Mouse (Mus musculus) MEL (cell line): ENCODE data around the gene Psmd3. TPM values are rescaled to one million over a fixed set of nuclear protein-coding genes. Genes with fewer than 3 reads are reported as not detected.
A peak's percentile ranks its signal among the peaks of the same experiment; 100 is the strongest.

Experiments used
- DNase-seq: peaks from one replicate; pipeline ENCODE4 v3.0.0; 2011; ENCODE audit warnings: low read depth, low spot score
- H3K27ac ChIP-seq: 2 replicates; pipeline ENCODE4 v1.5.1; 2012; ENCODE audit warnings: low read depth, mild to moderate bottlenecking, control low read depth, low read length, moderate library complexity; ENCODE audit not compliant: control insufficient read depth
- H3K27me3 ChIP-seq, 2 experiments: fragments of 150-350 bp in 1 of 2; sonication (generic) in 1 of 2; 2 replicates each; pipeline ENCODE4 v1.6.1; 2012; ENCODE audit warnings: low read length in 2 of 2, mild to moderate bottlenecking in 2 of 2, improper control_type of control experiment in 1 of 2, moderate library complexity in 1 of 2; ENCODE audit not compliant: insufficient read depth in 2 of 2, control insufficient read depth in 1 of 2
- H3K36me3 ChIP-seq, 2 experiments: 2 replicates each; pipeline ENCODE4 v1.6.1; 2012 to 2014; ENCODE audit warnings: low read length in 2 of 2, improper control_type of control experiment in 1 of 2, inconsistent platforms in 1 of 2, mild to moderate bottlenecking in 1 of 2; ENCODE audit not compliant: insufficient read depth in 2 of 2, control insufficient read depth in 1 of 2
- H3K4me1 ChIP-seq, 2 experiments: fragments of 150-350 bp in 1 of 2; sonication (generic) in 1 of 2; 2 replicates each; pipeline ENCODE4 v1.6.1; 2012; ENCODE audit warnings: low read length in 2 of 2, improper control_type of control experiment in 1 of 2, mild to moderate bottlenecking in 1 of 2; ENCODE audit not compliant: insufficient read depth in 2 of 2, control insufficient read depth in 1 of 2
- H3K4me3 ChIP-seq, 2 experiments: fragments of 150-350 bp in 1 of 2; sonication (generic) in 1 of 2; 2 replicates each; pipeline ENCODE4 v1.5.1; 2012; ENCODE audit warnings: low read depth in 2 of 2, low read length in 2 of 2, mild to moderate bottlenecking in 2 of 2, moderate library complexity in 2 of 2, control low read depth in 1 of 2, improper control_type of control experiment in 1 of 2; ENCODE audit not compliant: control insufficient read depth in 1 of 2, insufficient read depth in 1 of 2
- H3K79me2 ChIP-seq: 2 replicates; pipeline ENCODE4 v1.6.1; 2012; ENCODE audit warnings: mild to moderate bottlenecking, low read length, moderate library complexity; ENCODE audit not compliant: control insufficient read depth, poor library complexity, insufficient read depth
- H3K9ac ChIP-seq: 2 replicates; pipeline ENCODE4 v1.6.1; 2012; ENCODE audit warnings: low read depth, mild to moderate bottlenecking, control low read depth, low read length, moderate library complexity; ENCODE audit not compliant: control insufficient read depth, poor library complexity, severe bottlenecking
- H3K9me3 ChIP-seq: fragments of 150-350 bp; sonication (generic); replicated peaks from 2 replicates; pipeline ENCODE4 v1.6.1; 2012; ENCODE audit warnings: mild to moderate bottlenecking, low read length, improper control_type of control experiment, moderate library complexity; ENCODE audit not compliant: insufficient read depth
- BHLHE40 ChIP-seq: IDR thresholded peaks from 2 replicates; pipeline ENCODE4 v1.6.1; 2012; ENCODE audit warnings: low read depth, mild to moderate bottlenecking, inconsistent platforms, low read length, improper control_type of control experiment, borderline replicate concordance
- CHD1 ChIP-seq: IDR thresholded peaks from 2 replicates; pipeline ENCODE4 v1.6.1; 2012; ENCODE audit warnings: low read depth, mild to moderate bottlenecking, inconsistent platforms, low read length, improper control_type of control experiment
- CTCF ChIP-seq, 3 experiments: IDR thresholded peaks in 2 of 3; conservative IDR thresholded peaks in 1 of 3; 2 replicates each; pipeline ENCODE4 v1.5.1; 2011 to 2012; ENCODE audit warnings: low read length in 3 of 3, low read depth in 2 of 3, mild to moderate bottlenecking in 2 of 3, improper control_type of control experiment in 1 of 3, inconsistent platforms in 1 of 3, mixed read lengths in 1 of 3, moderate library complexity in 1 of 3; ENCODE audit not compliant: control insufficient read depth in 1 of 3, insufficient read depth in 1 of 3, poor library complexity in 1 of 3, severe bottlenecking in 1 of 3
- HCFC1 ChIP-seq: IDR thresholded peaks from 2 replicates; pipeline ENCODE4 v1.6.1; 2012; ENCODE audit warnings: low read depth, mild to moderate bottlenecking, inconsistent platforms, low read length, improper control_type of control experiment, moderate library complexity
- MAZ ChIP-seq: IDR thresholded peaks from 2 replicates; pipeline ENCODE4 v1.6.1; 2012; ENCODE audit warnings: low read depth, mild to moderate bottlenecking, inconsistent platforms, low read length, improper control_type of control experiment
- NELFE ChIP-seq: IDR thresholded peaks from 2 replicates; pipeline ENCODE4 v1.6.1; 2011; ENCODE audit warnings: low read depth, low read length, improper control_type of control experiment
- POLR2A ChIP-seq, 2 experiments: IDR thresholded peaks; 2 replicates each; pipeline ENCODE4 v1.6.1; 2011 to 2012; ENCODE audit warnings: low read length in 2 of 2, mild to moderate bottlenecking in 2 of 2, control low read depth in 1 of 2, improper control_type of control experiment in 1 of 2, low read depth in 1 of 2, moderate library complexity in 1 of 2; ENCODE audit not compliant: control insufficient read depth in 1 of 2, insufficient read depth in 1 of 2, poor library complexity in 1 of 2
- POLR2AphosphoS5 ChIP-seq: IDR thresholded peaks from 2 replicates; pipeline ENCODE4 v1.6.1; 2012; ENCODE audit warnings: low read depth, borderline replicate concordance, mild to moderate bottlenecking, inconsistent platforms, low read length, moderate library complexity, mixed read lengths
- RAD21 ChIP-seq: IDR thresholded peaks from 2 replicates; pipeline ENCODE4 v1.6.1; 2011; ENCODE audit warnings: mild to moderate bottlenecking, low read depth, low read length, improper control_type of control experiment
- SMC3 ChIP-seq: IDR thresholded peaks from 2 replicates; pipeline ENCODE4 v1.6.1; 2011; ENCODE audit warnings: low read depth, low read length, improper control_type of control experiment
- USF2 ChIP-seq, 2 experiments: IDR thresholded peaks; 2 replicates each; pipeline ENCODE4 v1.6.1; 2011 to 2012; ENCODE audit warnings: improper control_type of control experiment in 2 of 2, low read length in 2 of 2, borderline replicate concordance in 1 of 2, inconsistent platforms in 1 of 2, low read depth in 1 of 2, mild to moderate bottlenecking in 1 of 2; ENCODE audit not compliant: insufficient read depth in 1 of 2
- ZC3H11A ChIP-seq: IDR thresholded peaks from 2 replicates; pipeline ENCODE4 v1.6.1; 2012; ENCODE audit warnings: low read depth, mild to moderate bottlenecking, inconsistent platforms, low read length, improper control_type of control experiment
- ZKSCAN1 ChIP-seq: IDR thresholded peaks from 2 replicates; pipeline ENCODE4 v1.6.1; 2012; ENCODE audit warnings: low read depth, mild to moderate bottlenecking, inconsistent platforms, low read length, improper control_type of control experiment, moderate library complexity
- ZMIZ1 ChIP-seq: IDR thresholded peaks from 2 replicates; pipeline ENCODE4 v1.6.1; 2012; ENCODE audit warnings: low read depth, mild to moderate bottlenecking, inconsistent platforms, low read length, improper control_type of control experiment, moderate library complexity
- polyA plus RNA-seq, 2 experiments: library from polyadenylated mRNA; stranded (reverse) in 1 of 2; unstranded in 1 of 2; fragments of >175 nt in 1 of 2; fragments of >200 nt in 1 of 2; gene quantifications; 2 replicates each; pipeline versions ENCODE4 v1.2.1 to v1.2.4; 2012; ENCODE audit warnings: low replicate concordance in 2 of 2, low read depth in 1 of 2; ENCODE audit not compliant: insufficient read length in 2 of 2, insufficient read depth in 1 of 2, missing spikeins in 1 of 2
- total RNA-seq: library from RNA; depleted of rRNA; stranded (reverse); fragments of 300-350 nt; gene quantifications from 2 replicates; pipeline ENCODE4 v1.2.3, GENCODE M21; 2012

The Psmd3 gene
- total and polyA plus RNA-seq, 3 experiments = 214 to 417 (median 350) TPM

GRCm38 (mm10) chr11:98741051-98741620, 58.8 kb downstream of the Psmd3 start (continued):
- TF ChIP-seq ZC3H11A = no peak
- TF ChIP-seq BHLHE40 = peak; percentile 6; the same call in 1 of the 2 replicates
- TF ChIP-seq ZKSCAN1 = no peak
- TF ChIP-seq NELFE = no peak
- no peak for TF ChIP-seq POLR2AphosphoS5

DNA sequence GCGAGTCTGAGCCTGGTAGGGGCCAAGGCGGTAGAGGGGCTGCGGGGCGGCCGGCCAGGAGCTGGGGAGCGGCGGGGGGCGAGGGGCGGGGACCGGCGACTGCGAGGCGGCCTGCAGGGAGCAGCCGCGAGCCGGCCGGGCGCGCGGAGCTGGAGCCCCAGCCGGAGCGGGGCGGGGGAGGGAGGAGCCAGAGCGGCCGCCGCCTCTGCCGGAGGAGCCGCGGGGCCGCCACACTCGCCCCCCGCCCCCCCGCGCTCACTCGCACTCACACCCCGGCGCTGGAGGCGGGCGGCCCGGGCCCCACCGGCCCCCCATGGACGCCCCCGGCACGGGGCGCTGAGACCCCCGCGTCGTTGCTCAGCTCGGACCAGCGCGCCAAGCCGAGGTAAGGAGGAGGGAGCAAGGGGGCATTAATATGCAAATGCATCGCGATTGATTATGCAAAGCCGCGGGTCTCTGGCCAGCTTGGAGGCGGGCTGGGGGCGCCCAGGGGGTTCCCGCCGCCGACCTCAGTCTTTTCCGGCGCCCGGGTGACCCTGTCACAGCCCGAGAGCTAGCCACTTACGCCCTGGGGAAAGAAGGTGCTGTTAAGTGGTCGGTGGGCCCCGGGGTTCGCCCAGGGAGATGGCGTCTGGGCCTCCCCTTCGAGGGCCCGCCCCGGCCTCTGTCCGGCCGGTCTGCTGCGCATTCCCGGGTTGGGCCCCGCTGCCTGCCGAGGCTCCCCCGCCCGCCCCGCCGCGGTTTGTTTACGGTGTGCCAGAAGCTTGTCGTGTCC, 59.5 kb downstream of the Psmd3 start:
- DNase-seq = peak; percentile 80
- peaks cover 15 to 38% of the 10 kb centered on the region in 2 experiments for H3K4me1 ChIP-seq
- TF ChIP-seq HCFC1 (0 out of 2 replicates have a peak, but pooled peaks have one; percentile 5), RAD21 (peak; percentile 5; the same call in 1 of the 2 replicates), SMC3 (peak; percentile 35; the same call in 1 of the 2 replicates), ZC3H11A (0 out of 2 replicates have a peak, but pooled peaks have one; percentile 21), POLR2A (IDR thresholded peaks at IDR 0.05; ENCODE audit: control insufficient read depth in 1 of 2, insufficient read depth in 1 of 2, low read depth in 1 of 2, low read length in 2 of 2, poor library complexity in 1 of 2) (no peak), USF2 (IDR thresholded peaks at IDR 0.05; ENCODE audit: borderline replicate concordance in 1 of 2, insufficient read depth in 1 of 2, low read depth in 1 of 2, low read length in 2 of 2) (no peak), CTCF (IDR thresholded peaks at IDR 0.05 in 2 of 3, conservative IDR thresholded peaks at IDR 0.05 in 1 of 3; ENCODE audit: control insufficient read depth in 1 of 3, insufficient read depth in 1 of 3, low read depth in 2 of 3, low read length in 3 of 3, poor library complexity in 1 of 3, severe bottlenecking in 1 of 3) (peak in 2 of 3 experiments; percentile 27 to 75; a peak in 4 of 6 replicates), CHD1 (no peak), MAZ (peak; percentile 94), ZMIZ1 (no peak)
- H3K27me3 ChIP-seq = no peaks in the 10 kb centered on the region
- peaks cover 6% of the 10 kb centered on the region; the same call in 1 of the 2 replicates for H3K79me2 ChIP-seq
- H3K36me3 ChIP-seq = peaks cover 0 to 28% of the 10 kb centered on the region in 2 experiments; a peak in 2 of 4 replicates
- H3K9ac ChIP-seq = peak overlapping the region; percentile 91
- H3K9me3 ChIP-seq = no peaks in the 10 kb centered on the region
- H3K4me3 ChIP-seq = peak overlapping the region; percentile 80 to 90
- peak overlapping the region; percentile 89 for H3K27ac ChIP-seq
